Mouse (Mus musculus): ENCODE measurements around the gene Trim67.

GRCm38 (mm10) chr8:124859466-124859865 is 66.6 kb downstream of the Trim67 start:
- TF ChIP-seq CTCF (IDR thresholded peaks at IDR 0.05; ENCODE audit: low read depth, low read length) (peak; percentile 32; the same call in 1 of the 2 replicates), POLR2AphosphoS5 (IDR thresholded peaks at IDR 0.05; ENCODE audit: insufficient replicate concordance, low read depth, low read length) (no peak), TAL1 (conservative IDR thresholded peaks at IDR 0.05; ENCODE audit: low read depth, low read length) (no peak)

Data from G1E (cell line).